Mouse (Mus musculus): ENCODE results near the gene Crebbp.

DNA sequence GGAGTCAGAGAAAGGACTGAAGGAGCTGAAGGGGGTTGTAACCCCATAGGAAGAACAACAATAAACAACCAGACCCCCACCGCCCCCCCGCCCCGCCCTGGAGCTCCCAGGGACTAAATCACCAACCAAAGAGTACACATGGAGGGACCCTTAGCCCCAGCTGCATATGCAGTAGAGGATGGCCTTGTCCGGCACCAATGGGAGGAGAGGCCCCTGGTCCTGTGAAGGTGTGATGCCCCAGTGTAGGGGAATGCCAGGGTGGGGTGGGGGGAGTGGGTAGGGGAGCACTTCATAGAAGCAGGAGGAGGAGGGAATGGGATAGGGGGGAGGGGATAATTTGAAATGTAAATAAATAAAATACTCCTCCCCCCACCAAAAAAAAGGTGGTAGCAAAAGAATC, 15.8 kb downstream of the Crebbp start:
- TF ChIP-seq CTCF (IDR thresholded peaks at IDR 0.05; ENCODE audit: borderline replicate concordance, control insufficient read depth, extremely low read depth, insufficient read depth, low read length, poor library complexity) (no peak), POLR2A (IDR thresholded peaks at IDR 0.05; ENCODE audit: control insufficient read depth, extremely low read depth, insufficient read depth, low read length, poor library complexity) (no peak)

Measured in thymus, adult 2 months (tissue).